Mouse (Mus musculus): Measurements from ENCODE around the gene Cuedc2. TPM values are rescaled to one million over a fixed set of nuclear protein-coding genes. Genes with fewer than 3 reads are reported as not detected.

Gene Cuedc2
- polyA plus RNA-seq, 1 experiment from 2014 or later: 217 TPM

GRCm38 (mm10) chr19:46284686-46285085 lies 53.8 kb downstream of the Cuedc2 start:
- Histone ChIP-seq H3K4me1 (replicated peaks; ENCODE audit: control insufficient read depth, insufficient read depth, low read length) (no peaks in the 10 kb centered on the region), H3K9me3 (ENCODE audit: control insufficient read depth, low read length) (no peaks in the 10 kb centered on the region), H3K4me3 (ENCODE audit: low read depth, low read length) (no peak overlapping the region), H3K4me2 (ENCODE audit: low read depth, low read length, severe bottlenecking) (no peak overlapping the region), H3K36me3 (ENCODE audit: control insufficient read depth, insufficient read depth, low read length) (peaks cover 16% of the 10 kb centered on the region; the same call in 1 of the 2 replicates), H3K9ac (ENCODE audit: low read length) (no peak overlapping the region), H3K27ac (ENCODE audit: low read depth, low read length) (no peak overlapping the region), H3K27me3 (ENCODE audit: control insufficient read depth, insufficient read depth, low read length) (no peaks in the 10 kb centered on the region)
- no peak for ATAC-seq (replicated peaks; ENCODE audit: low FRiP score)
- DNase-seq (ENCODE audit: low spot score): no peak
- 92% methylated on average over 4 of the region's 4 CpGs for WGBS

- no peaks in the 10 kb centered on the region for H3K4me1 ChIP-seq (replicated peaks; ENCODE audit: control insufficient read depth, insufficient read depth, low read length)
- no peak overlapping the region for H3K9ac ChIP-seq (ENCODE audit: low read length)
- H3K27ac ChIP-seq (ENCODE audit: low read depth, low read length): no peak overlapping the region
- no peaks in the 10 kb centered on the region for H3K27me3 ChIP-seq (ENCODE audit: control insufficient read depth, insufficient read depth, low read length)
- 94% methylated on average over 11 of the region's 11 CpGs for WGBS
- H3K4me2 ChIP-seq (ENCODE audit: low read depth, low read length, severe bottlenecking): no peak overlapping the region
- H3K9me3 ChIP-seq (ENCODE audit: control insufficient read depth, low read length): no peaks in the 10 kb centered on the region
- ATAC-seq (replicated peaks; ENCODE audit: low FRiP score): no peak
- H3K36me3 ChIP-seq (ENCODE audit: control insufficient read depth, insufficient read depth, low read length): peaks cover 16% of the 10 kb centered on the region; the same call in 1 of the 2 replicates
- DNase-seq (ENCODE audit: low spot score): no peak
- no peak overlapping the region for H3K4me3 ChIP-seq (ENCODE audit: low read depth, low read length)
These were observed 56.2 kb downstream of the Cuedc2 start for GRCm38 (mm10) chr19:46282081-46282849.

MicroRNAs encoded within 50 kb of the gene (microRNA counts, 519-probe panel; counts per million panel counts)
- 31.2 counts per million for microRNA mmu-miR-146b

Small RNA genes within 50 kb of the gene (microRNA-seq; reads per million reads assigned to microRNA genes)
- gene Mir146b (ENCODE audit: insufficient number of aligned reads): not detected

Other genes with a start within 250 kb of the Cuedc2 start
- 0.13 and 0.23 TPM in 2 replicates for gene Elovl3, start 206.8 kb downstream of the Cuedc2 start, polyA plus RNA-seq (2014; fragmentation: Nextera tagmentation; extraction: Ambion mirVana)
- gene Pitx3, start 190.4 kb downstream of the Cuedc2 start, polyA plus RNA-seq (2014; fragmentation: Nextera tagmentation; extraction: Ambion mirVana): not detected in 2 replicates
- gene Gbf1, start 186.2 kb downstream of the Cuedc2 start, polyA plus RNA-seq (2014; fragmentation: Nextera tagmentation; extraction: Ambion mirVana): 49.0 and 51.4 TPM in 2 replicates
- gene Nfkb2, start 34.4 kb downstream of the Cuedc2 start, polyA plus RNA-seq (2014; fragmentation: Nextera tagmentation; extraction: Ambion mirVana): 4.1 and 4.2 TPM in 2 replicates
- 10.7 and 11.3 TPM in 2 replicates for gene Psd, start 11.5 kb downstream of the Cuedc2 start, polyA plus RNA-seq (2014; fragmentation: Nextera tagmentation; extraction: Ambion mirVana)
- 22.5 and 25.8 TPM in 2 replicates for gene Fbxl15, start 10.5 kb downstream of the Cuedc2 start, polyA plus RNA-seq (2014; fragmentation: Nextera tagmentation; extraction: Ambion mirVana)
- 7.9 and 8.6 TPM in 2 replicates for gene Mfsd13a, start 2.4 kb upstream of the Cuedc2 start, polyA plus RNA-seq (2014; fragmentation: Nextera tagmentation; extraction: Ambion mirVana)
- gene 2310034G01Rik, start 11.6 kb upstream of the Cuedc2 start, polyA plus RNA-seq (2014; fragmentation: Nextera tagmentation; extraction: Ambion mirVana): 1.3 and 2.7 TPM in 2 replicates
- gene Actr1a, start 57.0 kb upstream of the Cuedc2 start, polyA plus RNA-seq (2014; fragmentation: Nextera tagmentation; extraction: Ambion mirVana): 204 and 232 TPM in 2 replicates
- gene Sufu, start 58.2 kb upstream of the Cuedc2 start, polyA plus RNA-seq (2014; fragmentation: Nextera tagmentation; extraction: Ambion mirVana): 48.3 and 48.6 TPM in 2 replicates
- 30.7 and 39.5 TPM in 2 replicates for gene Trim8, start 163.0 kb upstream of the Cuedc2 start, polyA plus RNA-seq (2014; fragmentation: Nextera tagmentation; extraction: Ambion mirVana)
- gene Arl3, start 234.5 kb upstream of the Cuedc2 start, polyA plus RNA-seq (2014; fragmentation: Nextera tagmentation; extraction: Ambion mirVana): 152 and 154 TPM in 2 replicates
- gene Sfxn2, start 234.7 kb upstream of the Cuedc2 start, polyA plus RNA-seq (2014; fragmentation: Nextera tagmentation; extraction: Ambion mirVana): 10.9 and 14.6 TPM in 2 replicates